Mouse (Mus musculus) liver, adult (tissue): Measurements from ENCODE around the gene Chrna5.

Experiments used
- GATA4 ChIP-seq: IDR thresholded peaks from 2 replicates; pipeline ENCODE4 v1.6.1; 2014; ENCODE audit warnings: mild to moderate bottlenecking, low read length; ENCODE audit not compliant: insufficient replicate concordance

Chrna5 gene

GRCm38 (mm10) chr9:54980674-54981073 lies at the start of gene Chrna5:
Chrna5 (plus strand) TSS chr9:54980880.
- no peak for TF ChIP-seq GATA4

GRCm38 (mm10) chr9:54931765-54932164 lies 48.9 kb upstream of the Chrna5 start:
- no peak for TF ChIP-seq GATA4

GRCm38 (mm10) chr9:54932379-54932778 lies 48.3 kb upstream of the Chrna5 start:
- TF ChIP-seq GATA4, result no peak

- TF ChIP-seq GATA4, result no peak
Observed at GRCm38 (mm10) chr9:54942071-54942470, 38.6 kb upstream of the Chrna5 start.

GRCm38 (mm10) chr9:54944467-54944866 lies 36.2 kb upstream of the Chrna5 start:
- no peak for TF ChIP-seq GATA4

GRCm38 (mm10) chr9:54946256-54946655 lies 34.4 kb upstream of the Chrna5 start:
- TF ChIP-seq GATA4, result no peak

GRCm38 (mm10) chr9:54949465-54949864 lies 31.2 kb upstream of the Chrna5 start:
- TF ChIP-seq GATA4, result no peak

- no peak for TF ChIP-seq GATA4
Observed at GRCm38 (mm10) chr9:54950575-54951321, 29.9 kb upstream of the Chrna5 start, which contains the start of the genes Psma4 and AY074887. Psma4 (plus strand) TSS chr9:54950790. AY074887 (minus strand) TSS chr9:54950998.

- no peak for TF ChIP-seq GATA4
Observed at GRCm38 (mm10) chr9:54961059-54961458, 19.6 kb upstream of the Chrna5 start.

- TF ChIP-seq GATA4, result no peak
Observed at GRCm38 (mm10) chr9:54963669-54964068, 17.0 kb upstream of the Chrna5 start.

- no peak for TF ChIP-seq GATA4
Observed at GRCm38 (mm10) chr9:54969972-54970637, 10.6 kb upstream of the Chrna5 start.

- no peak for TF ChIP-seq GATA4
Observed at GRCm38 (mm10) chr9:54981291-54982191, 861 bp downstream of the Chrna5 start.

- TF ChIP-seq GATA4, result no peak
Observed at GRCm38 (mm10) chr9:54982401-54982800, 1.7 kb downstream of the Chrna5 start.

GRCm38 (mm10) chr9:54990362-54990761 lies 9.7 kb downstream of the Chrna5 start:
- TF ChIP-seq GATA4, result no peak

GRCm38 (mm10) chr9:54994381-54994780 lies 13.7 kb downstream of the Chrna5 start:
- no peak for TF ChIP-seq GATA4
